Mouse (Mus musculus): ENCODE measurements around the gene Gdpd4. TPM values are rescaled to one million over a fixed set of nuclear protein-coding genes. Genes with fewer than 3 reads are reported as not detected.

The Gdpd4 gene
- not detected in 2 replicates for polyA plus RNA-seq (2015; fragmentation: Nextera tagmentation; extraction: Ambion mirVana)

DNA sequence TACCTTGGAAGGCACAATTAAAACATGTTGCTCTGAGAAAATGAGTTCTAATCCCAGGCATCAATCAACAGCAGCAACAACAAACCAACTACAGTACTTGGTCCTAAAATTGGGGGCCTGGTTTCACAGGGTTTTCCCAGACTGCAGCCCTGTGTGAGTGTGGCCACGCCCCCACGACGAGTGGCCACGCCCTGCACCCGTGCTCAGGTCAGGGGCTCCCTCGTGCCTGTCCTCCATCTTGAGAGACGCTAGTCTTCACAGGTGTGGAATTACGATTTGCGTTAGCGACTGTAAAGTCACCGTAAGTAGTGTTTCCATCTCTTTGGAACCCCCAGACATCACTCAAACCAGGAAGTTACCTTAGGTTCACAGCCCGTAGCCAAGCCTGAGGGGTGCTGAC, at the start of gene Gdpd4:
Gdpd4 (plus strand) TSS at position 214 of the 400 bp plus-strand sequence.
- Histone ChIP-seq H3K4me1 (no peaks in the 10 kb centered on the region), H3K36me3 (no peaks in the 10 kb centered on the region), H3K9me3 (no peaks in the 10 kb centered on the region), H3K27me3 (no peaks in the 10 kb centered on the region), H3K27ac (no peak within 1 kb of the TSS), H3K4me2 (no peak within 1 kb of the TSS), H3K9ac (no peak within 1 kb of the TSS), H3K4me3 (no peak within 1 kb of the TSS)
- no peak for ATAC-seq (ENCODE audit: insufficient number of reproducible peaks, low FRiP score, low TSS enrichment, low read depth)
- WGBS = 77% methylated on average over 12 of the region's 12 CpGs

DNA sequence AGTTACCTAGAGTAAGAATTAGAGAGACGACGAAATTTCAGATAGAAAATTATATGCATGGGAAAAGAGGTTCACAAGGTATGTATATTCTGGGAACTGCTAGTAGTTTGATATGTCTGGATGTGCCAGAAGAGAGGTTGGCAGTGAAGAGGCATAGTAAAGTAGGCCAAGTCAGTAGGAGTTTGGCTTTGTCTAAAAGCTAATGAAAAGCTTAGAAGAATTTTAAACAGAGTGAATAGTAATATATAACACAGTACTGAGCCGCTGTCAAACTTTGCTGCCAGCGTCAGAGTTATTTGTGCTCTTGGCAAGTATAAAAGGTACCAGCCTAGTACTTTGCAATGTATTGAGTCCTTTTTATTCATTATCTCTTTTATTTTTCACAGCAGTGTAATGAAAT, 47.4 kb upstream of the Gdpd4 start:
- H3K4me2 ChIP-seq = no peak overlapping the region
- H3K27me3 ChIP-seq = no peaks in the 10 kb centered on the region
- H3K27ac ChIP-seq = no peak overlapping the region
- no peaks in the 10 kb centered on the region for H3K36me3 ChIP-seq
- 82% methylated on average over 4 of the region's 4 CpGs for WGBS
- H3K9ac ChIP-seq = no peak overlapping the region
- ATAC-seq (ENCODE audit: insufficient number of reproducible peaks, low FRiP score, low TSS enrichment, low read depth) = no peak
- H3K9me3 ChIP-seq = no peaks in the 10 kb centered on the region
- no peaks in the 10 kb centered on the region for H3K4me1 ChIP-seq
- no peak overlapping the region for H3K4me3 ChIP-seq

DNA sequence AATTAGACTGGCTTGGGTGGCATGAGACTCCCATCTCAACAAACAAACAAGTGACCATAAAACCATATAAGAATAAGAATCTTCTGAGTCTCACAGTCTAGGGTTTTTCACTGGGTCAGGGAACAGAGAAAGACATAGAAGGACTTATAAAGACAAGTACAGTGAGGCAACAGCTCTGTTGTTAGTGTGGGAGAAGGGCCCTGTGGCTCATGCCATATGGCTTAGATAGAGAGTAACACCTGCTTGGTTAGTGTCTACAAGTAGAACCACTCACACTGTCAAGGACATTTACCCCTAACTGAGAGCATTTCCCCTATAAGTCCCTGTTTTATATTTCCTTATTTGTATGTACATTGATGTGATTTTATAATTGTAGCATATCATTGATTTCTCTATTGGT, 46.4 kb upstream of the Gdpd4 start:
- Histone ChIP-seq H3K27ac (no peak overlapping the region), H3K4me1 (no peaks in the 10 kb centered on the region), H3K9ac (no peak overlapping the region), H3K9me3 (no peaks in the 10 kb centered on the region), H3K4me3 (no peak overlapping the region), H3K27me3 (no peaks in the 10 kb centered on the region), H3K4me2 (no peak overlapping the region), H3K36me3 (no peaks in the 10 kb centered on the region)
- ATAC-seq (ENCODE audit: insufficient number of reproducible peaks, low FRiP score, low TSS enrichment, low read depth) = no peak

DNA sequence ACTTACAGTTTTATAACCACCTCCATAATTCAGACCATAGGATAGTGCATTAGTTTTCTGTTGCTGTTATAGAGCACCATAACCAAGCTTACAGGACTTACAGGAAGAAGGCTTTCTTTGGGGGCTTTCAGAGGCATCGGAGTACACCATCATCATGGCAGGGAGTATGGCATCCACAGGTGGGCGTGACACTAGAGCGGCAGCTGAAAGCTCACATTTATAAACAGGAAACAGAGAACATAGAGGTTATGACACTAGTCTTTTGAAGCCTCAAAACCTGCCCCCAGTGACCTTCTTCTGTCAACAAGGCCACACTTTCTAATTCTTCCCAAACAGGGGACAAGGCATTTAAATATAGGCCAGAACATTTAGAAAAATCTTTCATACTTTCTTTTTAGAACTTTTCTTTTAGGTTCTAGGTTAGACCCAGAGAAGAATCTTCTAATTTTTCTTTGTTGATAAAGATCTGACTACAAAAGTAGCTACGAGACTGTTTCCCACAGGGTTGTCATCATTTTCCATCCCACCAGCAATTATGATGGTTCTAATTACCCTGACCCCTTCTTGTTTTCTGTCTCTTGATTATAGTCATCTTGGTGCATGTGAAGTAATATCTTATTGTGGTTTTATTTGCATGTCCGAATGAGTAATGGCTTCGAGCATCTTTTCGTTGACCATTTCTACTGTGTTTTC, 41.8 kb upstream of the Gdpd4 start:
- ATAC-seq (ENCODE audit: insufficient number of reproducible peaks, low FRiP score, low TSS enrichment, low read depth) = no peak
- Histone ChIP-seq H3K9me3 (no peaks in the 10 kb centered on the region), H3K36me3 (no peaks in the 10 kb centered on the region)

DNA sequence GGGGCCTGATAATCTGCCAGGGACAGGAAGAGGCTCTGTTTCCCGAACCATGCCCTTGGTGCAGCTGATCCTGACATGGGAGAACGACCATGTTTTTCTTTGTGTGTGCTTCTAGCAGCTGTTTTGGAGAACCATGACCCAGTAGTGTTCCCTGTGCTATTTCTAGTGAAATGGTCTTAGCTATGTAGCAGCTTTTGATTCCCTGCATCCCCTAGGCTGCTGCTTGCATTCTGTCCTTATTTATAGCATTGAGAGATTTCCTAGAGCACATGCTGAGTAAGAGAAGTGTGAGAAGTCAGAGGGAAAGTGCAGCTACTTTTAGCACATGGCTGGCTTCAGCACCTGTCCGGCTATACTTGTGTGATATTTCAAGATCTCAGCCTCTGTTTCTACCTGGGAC, 8.1 kb upstream of the Gdpd4 start:
- Histone ChIP-seq H3K4me2 (no peak overlapping the region), H3K9ac (no peak overlapping the region), H3K4me3 (no peak overlapping the region), H3K36me3 (0 out of 2 replicates have a peak, but pooled peaks cover 4% of the 10 kb centered on the region), H3K9me3 (no peaks in the 10 kb centered on the region), H3K27me3 (no peaks in the 10 kb centered on the region), H3K27ac (no peak overlapping the region), H3K4me1 (no peaks in the 10 kb centered on the region)
- WGBS = 77% methylated on average over 3 of the region's 3 CpGs
- no peak for ATAC-seq (ENCODE audit: insufficient number of reproducible peaks, low FRiP score, low TSS enrichment, low read depth)

More for the DNA sequence above, 41.8 kb upstream of the Gdpd4 start:
- Histone ChIP-seq H3K4me2 (no peak overlapping the region), H3K27ac (no peak overlapping the region), H3K4me1 (no peaks in the 10 kb centered on the region), H3K9ac (no peak overlapping the region), H3K4me3 (no peak overlapping the region), H3K27me3 (no peaks in the 10 kb centered on the region)
- WGBS = 85% methylated on average over 7 of the region's 7 CpGs

DNA sequence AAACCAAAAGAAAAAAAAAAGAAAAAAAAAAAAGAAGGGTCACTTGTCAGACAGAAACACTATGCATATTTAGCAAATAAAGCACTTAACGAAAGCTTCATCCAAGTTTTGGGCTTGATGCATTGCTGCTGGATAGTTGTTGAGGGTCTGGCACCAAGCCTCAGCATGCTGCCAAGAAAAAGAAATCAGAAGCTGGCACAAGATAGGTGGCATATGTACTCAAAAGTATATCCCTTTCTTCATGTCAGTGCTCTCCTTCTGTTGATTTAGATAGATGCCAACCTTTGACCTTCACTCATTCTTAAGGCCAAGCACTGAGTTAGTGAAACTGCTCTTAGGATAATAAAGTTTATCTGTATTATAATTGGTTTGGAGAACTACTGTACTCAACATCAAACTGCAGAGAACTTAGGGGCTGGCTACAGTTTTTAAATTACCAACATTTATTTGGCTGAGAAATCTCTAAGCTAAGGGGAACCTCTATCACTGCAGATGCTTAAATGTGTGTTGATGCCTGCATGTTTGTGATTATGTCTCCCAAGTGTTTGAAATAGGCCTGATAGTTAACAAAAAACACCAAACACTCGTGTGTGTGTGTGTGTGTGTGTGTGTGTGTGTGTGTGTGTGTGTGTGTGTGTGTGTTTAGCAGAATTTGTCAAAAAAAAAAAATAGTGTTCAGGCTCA, 4.8 kb upstream of the Gdpd4 start:
- Histone ChIP-seq H3K4me2 (no peak overlapping the region), H3K9ac (no peak overlapping the region), H3K27ac (no peak overlapping the region), H3K4me1 (no peaks in the 10 kb centered on the region), H3K36me3 (0 out of 2 replicates have a peak, but pooled peaks cover 4% of the 10 kb centered on the region), H3K27me3 (no peaks in the 10 kb centered on the region), H3K9me3 (no peaks in the 10 kb centered on the region), H3K4me3 (no peak overlapping the region)
- WGBS = 74% methylated on average over 2 of the region's 2 CpGs
- no peak for ATAC-seq (ENCODE audit: insufficient number of reproducible peaks, low FRiP score, low TSS enrichment, low read depth)

DNA sequence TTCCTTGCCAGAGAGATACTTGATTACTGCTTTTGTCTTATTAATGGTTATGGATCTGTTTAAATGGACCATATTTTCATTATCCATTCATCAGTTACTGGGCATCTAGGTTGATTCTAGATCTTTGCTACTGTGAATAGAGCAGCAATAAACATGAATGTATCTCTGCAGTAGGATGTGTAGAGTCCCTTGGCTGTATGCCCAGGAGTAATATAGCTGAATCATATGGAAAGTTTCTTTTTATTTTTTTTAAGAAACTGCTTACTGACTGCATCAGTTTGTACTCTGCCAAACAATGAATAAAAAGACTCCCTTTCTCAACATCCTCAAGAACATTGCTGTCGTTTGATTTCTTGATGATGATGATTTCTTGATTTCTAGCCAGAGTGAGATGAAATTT, 6.1 kb downstream of the Gdpd4 start:
- Histone ChIP-seq H3K9me3 (no peaks in the 10 kb centered on the region), H3K9ac (no peak overlapping the region), H3K4me3 (no peak overlapping the region), H3K4me1 (no peaks in the 10 kb centered on the region), H3K27ac (no peak overlapping the region), H3K36me3 (no peaks in the 10 kb centered on the region), H3K27me3 (no peaks in the 10 kb centered on the region), H3K4me2 (no peak overlapping the region)
- 50% methylated on average over 1 of the region's 1 CpGs for WGBS
- ATAC-seq (ENCODE audit: insufficient number of reproducible peaks, low FRiP score, low TSS enrichment, low read depth) = no peak

DNA sequence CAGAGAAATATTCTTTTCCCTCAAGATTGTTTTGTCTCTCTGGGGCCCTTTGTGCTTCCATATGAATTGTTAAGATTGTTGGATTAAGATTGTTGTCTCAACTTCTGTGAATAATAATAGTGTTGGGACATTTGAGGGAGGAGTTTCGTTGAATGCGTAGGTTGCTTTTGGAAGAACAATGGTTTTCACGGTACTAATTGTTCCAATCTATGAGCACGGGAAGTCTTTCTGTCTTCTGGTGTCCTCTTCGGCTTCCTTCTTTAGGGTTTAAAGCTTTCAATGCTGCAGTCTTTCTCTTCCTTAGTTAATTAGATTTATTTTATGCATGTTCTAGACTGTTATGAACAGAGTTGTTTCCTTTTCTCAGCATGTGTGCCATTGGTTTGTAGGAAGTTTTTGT, 7.2 kb downstream of the Gdpd4 start:
- no peak for ATAC-seq (ENCODE audit: insufficient number of reproducible peaks, low FRiP score, low TSS enrichment, low read depth)
- no peaks in the 10 kb centered on the region for H3K36me3 ChIP-seq
- H3K4me2 ChIP-seq = no peak overlapping the region
- no peak overlapping the region for H3K9ac ChIP-seq
- H3K27me3 ChIP-seq = no peaks in the 10 kb centered on the region
- no peaks in the 10 kb centered on the region for H3K4me1 ChIP-seq
- H3K27ac ChIP-seq = no peak overlapping the region
- 85% methylated on average over 5 of the region's 5 CpGs for WGBS
- H3K9me3 ChIP-seq = no peaks in the 10 kb centered on the region
- no peak overlapping the region for H3K4me3 ChIP-seq

DNA sequence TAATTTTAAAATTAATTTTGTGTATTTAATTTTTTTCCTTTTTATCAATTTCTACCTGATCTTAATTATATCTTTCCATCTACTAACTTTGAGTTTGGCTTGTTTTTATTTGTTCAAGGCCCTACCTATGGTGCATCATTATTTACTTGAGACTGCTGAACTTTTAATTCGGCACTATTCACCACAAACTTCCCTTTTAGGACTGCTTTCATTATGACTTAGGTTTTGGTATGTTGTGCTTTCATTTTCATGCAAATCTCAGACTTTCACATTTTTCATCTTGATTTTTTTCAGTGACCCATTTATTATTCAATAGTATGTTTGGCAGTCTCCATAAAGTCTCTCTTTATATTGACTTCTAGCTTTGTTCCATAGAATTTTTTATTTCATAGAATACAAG, 24.7 kb downstream of the Gdpd4 start:
- 90% methylated on average over 1 of the region's 1 CpGs for WGBS
- H3K4me2 ChIP-seq = no peak overlapping the region
- no peaks in the 10 kb centered on the region for H3K36me3 ChIP-seq
- H3K9ac ChIP-seq = no peak overlapping the region
- no peaks in the 10 kb centered on the region for H3K27me3 ChIP-seq
- no peak overlapping the region for H3K27ac ChIP-seq
- ATAC-seq (ENCODE audit: insufficient number of reproducible peaks, low FRiP score, low TSS enrichment, low read depth) = no peak
- H3K9me3 ChIP-seq = no peaks in the 10 kb centered on the region
- H3K4me3 ChIP-seq = no peak overlapping the region
- H3K4me1 ChIP-seq = no peaks in the 10 kb centered on the region

DNA sequence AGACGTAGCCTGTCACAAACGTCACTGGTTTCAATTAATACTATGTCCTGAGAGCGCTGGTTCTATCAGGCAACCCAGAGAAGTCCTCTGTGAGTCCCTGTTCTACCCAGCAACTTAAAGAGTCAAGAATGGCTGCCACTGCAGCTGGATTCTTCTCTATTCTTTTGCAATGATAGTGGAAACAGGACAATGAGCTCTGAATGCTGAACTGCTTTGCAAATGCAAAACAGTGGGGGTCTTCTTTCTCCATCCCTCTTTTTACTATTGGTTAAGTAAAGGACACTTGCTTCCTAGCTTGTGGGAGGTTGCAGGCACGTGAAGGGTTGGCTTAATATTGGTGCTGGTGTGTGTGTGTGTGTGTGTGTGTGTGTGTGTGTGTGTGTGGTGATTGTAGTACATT, 52.7 kb downstream of the Gdpd4 start:
- Histone ChIP-seq H3K36me3 (no peaks in the 10 kb centered on the region), H3K4me3 (no peak overlapping the region), H3K4me2 (no peak overlapping the region), H3K9me3 (no peaks in the 10 kb centered on the region), H3K4me1 (no peaks in the 10 kb centered on the region), H3K9ac (no peak overlapping the region), H3K27ac (no peak overlapping the region), H3K27me3 (no peaks in the 10 kb centered on the region)
- 29% methylated on average over 4 of the region's 4 CpGs for WGBS
- no peak for ATAC-seq (ENCODE audit: insufficient number of reproducible peaks, low FRiP score, low TSS enrichment, low read depth)

DNA sequence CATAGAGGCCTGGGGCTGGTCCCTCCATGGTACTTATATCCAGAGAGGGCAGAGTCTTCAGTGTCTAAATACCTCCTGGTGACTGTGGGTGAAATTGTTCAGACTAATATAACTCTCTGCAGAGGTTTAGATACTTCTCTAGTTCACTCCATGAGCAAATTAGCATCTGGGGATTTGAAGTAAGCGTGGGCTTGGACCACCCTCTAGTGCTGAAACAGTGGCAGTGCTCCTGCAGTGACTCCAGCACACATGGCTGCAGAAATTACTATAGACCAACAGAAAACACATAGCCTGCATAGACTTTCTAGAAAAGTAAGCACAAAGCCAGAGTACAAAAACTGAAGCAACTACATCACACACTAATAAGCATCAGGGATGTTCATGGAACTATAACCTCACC, 57.7 kb downstream of the Gdpd4 start:
- WGBS = 30% methylated on average over 1 of the region's 1 CpGs
- 0 out of 2 replicates have a peak, but pooled peaks have one; percentile 65 for ATAC-seq (ENCODE audit: insufficient number of reproducible peaks, low FRiP score, low TSS enrichment, low read depth)
- no peaks in the 10 kb centered on the region for H3K36me3 ChIP-seq
- no peaks in the 10 kb centered on the region for H3K27me3 ChIP-seq
- H3K4me2 ChIP-seq = no peak overlapping the region
- no peak overlapping the region for H3K4me3 ChIP-seq
- no peaks in the 10 kb centered on the region for H3K4me1 ChIP-seq
- H3K27ac ChIP-seq = no peak overlapping the region
- H3K9me3 ChIP-seq = no peaks in the 10 kb centered on the region
- H3K9ac ChIP-seq = no peak overlapping the region

DNA sequence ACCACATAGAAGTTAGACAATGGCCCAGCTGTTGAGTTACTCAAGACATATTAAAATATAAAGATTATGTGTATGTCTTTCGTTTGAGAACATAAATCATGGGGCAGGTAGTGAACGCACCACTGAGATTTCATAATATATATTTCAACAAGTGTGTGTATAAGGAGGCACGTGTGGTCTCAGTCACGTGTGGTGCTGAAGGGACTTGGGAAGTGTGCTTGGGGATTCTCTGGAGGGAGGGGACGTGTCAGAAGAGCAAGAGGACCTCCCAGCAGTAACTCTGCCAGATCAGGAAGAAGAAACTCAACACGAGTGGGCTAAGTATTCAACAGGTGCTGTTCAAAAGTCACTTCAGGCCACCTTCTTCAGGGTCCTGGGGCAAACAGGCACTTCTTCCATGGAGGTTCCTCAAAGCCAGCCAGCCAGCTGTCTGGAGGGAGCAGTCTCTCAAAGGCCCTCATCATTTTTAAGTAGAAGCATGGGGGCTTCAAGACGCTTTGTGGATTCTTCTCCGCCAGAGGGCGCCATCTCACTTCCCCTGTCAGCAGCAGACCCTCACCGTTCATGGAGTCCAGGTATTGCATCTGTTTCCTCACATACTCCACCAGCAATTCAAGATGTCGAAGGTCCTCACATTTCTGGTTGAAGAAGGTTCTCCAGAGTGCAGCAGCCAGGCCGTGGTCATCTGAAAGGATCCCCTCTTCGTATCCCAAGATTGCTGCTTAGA, 64.5 kb downstream of the Gdpd4 start:
- ATAC-seq (ENCODE audit: insufficient number of reproducible peaks, low FRiP score, low TSS enrichment, low read depth) = no peak
- H3K4me2 ChIP-seq = no peak overlapping the region
- H3K27me3 ChIP-seq = no peaks in the 10 kb centered on the region
- no peak overlapping the region for H3K9ac ChIP-seq
- 48% methylated on average over 13 of the region's 13 CpGs for WGBS
- H3K4me3 ChIP-seq = no peak overlapping the region
- H3K4me1 ChIP-seq = no peaks in the 10 kb centered on the region
- no peaks in the 10 kb centered on the region for H3K9me3 ChIP-seq
- H3K36me3 ChIP-seq = no peaks in the 10 kb centered on the region
- no peak overlapping the region for H3K27ac ChIP-seq
